In genomic region chr7:92264964-92265363, GRCm38 (mm10) we compare ENCODE assay signal across 18 mouse cellular contexts.
A peak's percentile ranks its signal among the peaks of the same experiment; 100 is the strongest.
DNase-seq lines count a peak whose midpoint lies in the region; ATAC-seq lines count a peak whose summit lies in the region.
"Had no signal": no experiment of that assay in that cellular context is flagged by ENCODE, and none has a peak within 500 bp of the region (broad histone marks: within the 10 kb centered on the region; RNA-seq: fewer than 3 reads in every experiment).

No protein-coding gene starts in this region.

- H3K4me2 ChIP-seq in hindbrain, embryonic 16.5 days (ENCODE audit: low read length) = no peak overlapping the region
- no peak overlapping the region for H3K4me2 ChIP-seq in hindbrain, embryonic 13.5 days
- H3K4me2 ChIP-seq in kidney, embryonic 15.5 days = no peak overlapping the region
- H3K4me2 ChIP-seq: embryonic facial prominence, embryonic 12.5 days; heart, embryonic 11.5 days; limb, embryonic 13.5 days; midbrain, embryonic 13.5 days; neural tube, embryonic 12.5 days had no signal

- peak; percentile 21 for DNase-seq in right cerebral cortex, adult 18-20 months
- no peak for DNase-seq in right cerebral cortex, postnatal 10 days (ENCODE audit: low spot score in 2 of 2)
- DNase-seq in cerebellum, postnatal 14 days = peak; percentile 34 to 70
- no peak for DNase-seq in yolk sac, embryonic 10.5 days (ENCODE audit: low spot score)
- DNase-seq: adrenal gland, postnatal 14 days; gastrocnemius, postnatal 14 days; heart, postnatal 4 days; kidney, adult 18-20 months; lung, adult 18-20 months; lung, postnatal 4 days had no signal

- no peaks in the 10 kb centered on the region for H3K27me3 ChIP-seq in hindbrain, embryonic 16.5 days (replicated peaks; ENCODE audit: control insufficient read depth, insufficient read depth, low read length)
- no peaks in the 10 kb centered on the region for H3K27me3 ChIP-seq in hindbrain, embryonic 13.5 days
- no peaks in the 10 kb centered on the region for H3K27me3 ChIP-seq in kidney, embryonic 15.5 days
- H3K27me3 ChIP-seq: embryonic facial prominence, embryonic 12.5 days; midbrain, embryonic 13.5 days; neural tube, embryonic 12.5 days had no signal

- no peaks in the 10 kb centered on the region for H3K36me3 ChIP-seq in hindbrain, embryonic 16.5 days (ENCODE audit: control insufficient read depth, insufficient read depth, low read length)
- H3K36me3 ChIP-seq in hindbrain, embryonic 13.5 days = no peaks in the 10 kb centered on the region
- H3K36me3 ChIP-seq in kidney, embryonic 15.5 days = no peaks in the 10 kb centered on the region
- H3K36me3 ChIP-seq: embryonic facial prominence, embryonic 12.5 days; limb, embryonic 13.5 days; midbrain, embryonic 13.5 days; neural tube, embryonic 12.5 days had no signal

- H3K4me3 ChIP-seq in hindbrain, embryonic 16.5 days (ENCODE audit: low read length) = no peak overlapping the region
- H3K4me3 ChIP-seq in hindbrain, embryonic 13.5 days = no peak overlapping the region
- H3K4me3 ChIP-seq in kidney, embryonic 15.5 days (replicated peaks) = no peak overlapping the region
- H3K4me3 ChIP-seq: embryonic facial prominence, embryonic 12.5 days; limb, embryonic 13.5 days; midbrain, embryonic 13.5 days; neural tube, embryonic 12.5 days had no signal

- 0 out of 2 replicates have a peak, but pooled peaks have one; percentile 38 for ATAC-seq in hindbrain, embryonic 16.5 days
- ATAC-seq in hindbrain, embryonic 13.5 days (ENCODE audit: low FRiP score) = no peak
- ATAC-seq in kidney, embryonic 15.5 days (replicated peaks; ENCODE audit: low FRiP score) = no peak

- H3K9ac ChIP-seq in hindbrain, embryonic 16.5 days (ENCODE audit: low read depth, low read length) = no peak overlapping the region
- H3K9ac ChIP-seq in hindbrain, embryonic 13.5 days = no peak overlapping the region
- no peak overlapping the region for H3K9ac ChIP-seq in kidney, embryonic 15.5 days
- H3K9ac ChIP-seq: embryonic facial prominence, embryonic 12.5 days; limb, embryonic 13.5 days; midbrain, embryonic 13.5 days; neural tube, embryonic 12.5 days had no signal

- H3K9me3 ChIP-seq in hindbrain, embryonic 16.5 days (ENCODE audit: control insufficient read depth, low read length) = no peaks in the 10 kb centered on the region
- no peaks in the 10 kb centered on the region for H3K9me3 ChIP-seq in hindbrain, embryonic 13.5 days
- H3K9me3 ChIP-seq in kidney, embryonic 15.5 days (replicated peaks) = no peaks in the 10 kb centered on the region
- H3K9me3 ChIP-seq: embryonic facial prominence, embryonic 12.5 days; limb, embryonic 13.5 days; midbrain, embryonic 13.5 days; neural tube, embryonic 12.5 days had no signal

- H3K27ac ChIP-seq in hindbrain, embryonic 16.5 days (ENCODE audit: low read depth, low read length) = peak overlapping the region; percentile 31; the same call in 1 of the 2 replicates
- no peak overlapping the region for H3K27ac ChIP-seq in hindbrain, embryonic 13.5 days
- no peak overlapping the region for H3K27ac ChIP-seq in kidney, embryonic 15.5 days
- H3K27ac ChIP-seq: embryonic facial prominence, embryonic 12.5 days; limb, embryonic 13.5 days; midbrain, embryonic 13.5 days; neural tube, embryonic 12.5 days had no signal

- H3K4me1 ChIP-seq in hindbrain, embryonic 16.5 days (ENCODE audit: control insufficient read depth, insufficient read depth, low read depth, low read length) = no peaks in the 10 kb centered on the region; the same call in 1 of the 2 replicates
- peaks cover 6% of the 10 kb centered on the region for H3K4me1 ChIP-seq in hindbrain, embryonic 13.5 days (replicated peaks)
- no peaks in the 10 kb centered on the region for H3K4me1 ChIP-seq in kidney, embryonic 15.5 days
- H3K4me1 ChIP-seq: embryonic facial prominence, embryonic 12.5 days; midbrain, embryonic 13.5 days had no signal

Comparison
In these comparisons a context has a peak if more than half of its experiments do, and no peak if none do; other contexts are left out.
1. DNase-seq: peak in right cerebral cortex, adult 18-20 months (single experiment) and cerebellum, postnatal 14 days (2 of 2); none in right cerebral cortex, postnatal 10 days (0 of 2) and yolk sac, embryonic 10.5 days (single experiment).